Mouse (Mus musculus) cerebellum, postnatal 4 days (tissue): ENCODE measurements at regions not wholly inside any gene's neighbourhood (a gene's known extent, or its start where the extent isn't known, plus 50 kb on each side); places are given as distances from the start of the nearest gene placed in this dataset.

Source experiments
- DNase-seq, 2 experiments: peaks; one replicate each; pipeline ENCODE4 v3.0.0; 2022; ENCODE audit warnings: low spot score in 2 of 2, mixed read lengths in 1 of 2

DNA sequence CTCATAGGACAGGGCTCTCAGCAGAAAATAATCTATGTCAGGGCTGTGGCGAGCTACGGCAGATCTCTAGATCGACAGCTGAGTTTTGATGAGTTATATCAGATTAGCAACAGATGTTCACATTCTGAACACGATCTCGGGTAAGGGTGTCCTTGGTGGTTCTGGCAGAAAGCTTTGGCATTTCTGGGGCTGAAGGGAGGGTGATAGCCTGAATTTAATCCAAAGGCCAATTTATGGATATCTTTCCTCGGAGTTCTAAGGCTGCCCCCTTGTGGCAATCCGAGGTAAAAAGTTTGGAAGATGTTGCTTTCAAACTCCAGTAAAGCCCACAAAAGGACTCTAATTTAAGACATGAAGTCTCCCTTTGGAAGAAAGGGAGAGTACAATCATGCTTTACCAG, 101.3 kb upstream of the Luzp2 start:
- DNase-seq, result peak; percentile 58 to 77

DNA sequence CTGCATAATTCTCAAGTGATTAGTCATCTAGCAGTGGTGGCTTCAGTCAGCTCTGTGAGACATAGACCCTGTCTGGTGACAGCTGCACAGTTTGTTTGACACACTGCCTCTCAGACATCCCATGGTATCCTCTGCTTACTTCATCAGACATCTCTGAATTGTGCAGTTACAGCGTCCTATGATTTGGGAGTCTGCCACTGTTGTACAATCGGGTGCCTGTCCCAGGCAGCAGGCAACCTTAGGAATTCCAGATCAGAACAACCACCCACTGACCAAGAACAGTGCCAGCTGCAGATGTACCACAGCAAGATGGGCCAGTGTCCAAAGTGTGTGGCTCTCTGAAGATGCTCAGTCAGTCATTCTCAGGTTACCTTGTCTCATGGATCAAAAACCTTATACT, 100.4 kb upstream of the Luzp2 start:
- peak in 1 of 2 experiments; percentile 3 for DNase-seq

DNA sequence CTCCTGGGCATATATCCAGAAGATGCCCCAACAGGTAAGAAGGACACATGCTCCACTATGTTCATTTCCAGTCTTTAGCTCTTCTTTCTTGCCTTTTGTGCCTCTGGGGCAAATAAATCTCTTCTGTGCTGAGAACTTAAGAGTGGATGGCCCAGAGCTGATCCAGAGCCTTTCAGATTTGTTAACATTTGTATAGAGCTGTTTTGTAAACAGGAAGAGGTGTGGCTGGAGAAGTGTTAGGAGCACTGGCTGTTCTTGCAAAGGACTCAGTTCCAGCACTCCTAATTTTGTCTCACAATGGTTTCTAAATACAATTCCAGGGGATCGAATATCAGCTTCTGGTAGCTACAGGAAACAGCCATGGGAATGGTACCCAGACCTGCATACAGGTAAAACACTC, 68.0 kb upstream of the Luzp2 start:
- no peak for DNase-seq

DNA sequence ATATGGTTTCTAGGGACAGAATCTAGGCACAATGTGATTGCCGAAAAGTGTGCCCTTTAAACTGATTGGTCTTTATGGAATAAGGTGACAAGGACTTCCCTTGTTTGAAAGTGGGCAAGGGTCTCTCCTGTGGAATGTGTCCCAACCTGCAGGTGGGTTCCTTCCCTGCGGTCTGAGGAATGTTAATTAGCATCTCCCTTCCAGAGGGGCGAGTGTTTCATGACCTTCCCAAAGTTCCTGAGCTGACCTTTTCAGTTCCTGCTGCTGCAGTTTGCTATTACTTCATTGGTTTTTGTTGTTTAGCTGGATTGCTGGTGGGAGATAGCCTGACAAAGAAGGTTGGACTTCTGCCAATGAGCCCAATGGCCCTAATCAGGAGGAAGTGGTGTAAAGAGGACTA, 66.6 kb upstream of the Luzp2 start:
- no peak for DNase-seq

DNA sequence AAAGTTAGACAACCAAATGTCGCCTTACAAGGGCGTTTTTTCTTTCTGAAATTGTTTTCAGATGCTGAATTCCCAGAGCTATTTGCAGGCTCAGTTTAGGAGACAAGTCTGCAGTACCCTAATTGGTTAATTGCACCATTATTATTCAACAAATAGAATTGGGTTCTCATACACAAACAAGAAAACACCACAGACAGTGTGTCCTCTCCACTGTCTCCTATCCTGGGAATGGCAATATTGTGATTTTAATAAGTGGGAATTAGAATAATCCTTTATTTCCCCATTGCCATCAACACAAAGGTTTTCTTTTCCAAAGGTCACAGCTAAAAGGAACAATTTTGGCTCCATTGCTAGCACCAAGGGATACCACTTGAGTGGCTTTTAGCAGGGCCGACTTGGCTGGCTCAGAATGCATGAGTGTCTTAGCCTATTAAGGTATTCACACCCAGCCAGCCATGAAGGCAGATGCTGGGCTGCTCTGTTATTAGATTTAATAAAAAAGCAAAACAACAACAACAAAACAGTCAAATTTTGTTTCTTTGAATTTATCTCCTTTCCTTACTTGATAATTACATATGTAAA, 53.3 kb upstream of the Luzp2 start:
- DNase-seq, result peak in 1 of 2 experiments; percentile 45

DNA sequence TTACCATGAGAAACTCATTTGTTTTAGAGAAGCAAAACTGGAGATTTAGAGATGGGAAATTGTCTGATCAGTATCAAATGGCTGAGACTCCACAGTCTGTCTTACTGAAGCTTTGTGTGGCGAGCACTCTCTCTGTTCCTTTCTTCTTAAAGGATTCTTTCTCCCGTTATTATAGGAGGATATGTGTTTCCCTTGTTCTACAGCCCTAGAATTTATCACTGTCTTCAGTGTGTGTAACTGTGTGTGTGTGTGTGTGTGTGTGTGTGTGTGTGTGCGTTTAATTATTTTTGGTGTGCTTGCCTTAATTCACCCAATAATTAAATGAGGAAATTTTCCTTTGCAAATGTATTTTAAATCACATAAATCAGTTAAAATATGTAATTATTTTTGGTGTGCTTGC, 52.7 kb upstream of the Luzp2 start:
- no peak for DNase-seq

DNA sequence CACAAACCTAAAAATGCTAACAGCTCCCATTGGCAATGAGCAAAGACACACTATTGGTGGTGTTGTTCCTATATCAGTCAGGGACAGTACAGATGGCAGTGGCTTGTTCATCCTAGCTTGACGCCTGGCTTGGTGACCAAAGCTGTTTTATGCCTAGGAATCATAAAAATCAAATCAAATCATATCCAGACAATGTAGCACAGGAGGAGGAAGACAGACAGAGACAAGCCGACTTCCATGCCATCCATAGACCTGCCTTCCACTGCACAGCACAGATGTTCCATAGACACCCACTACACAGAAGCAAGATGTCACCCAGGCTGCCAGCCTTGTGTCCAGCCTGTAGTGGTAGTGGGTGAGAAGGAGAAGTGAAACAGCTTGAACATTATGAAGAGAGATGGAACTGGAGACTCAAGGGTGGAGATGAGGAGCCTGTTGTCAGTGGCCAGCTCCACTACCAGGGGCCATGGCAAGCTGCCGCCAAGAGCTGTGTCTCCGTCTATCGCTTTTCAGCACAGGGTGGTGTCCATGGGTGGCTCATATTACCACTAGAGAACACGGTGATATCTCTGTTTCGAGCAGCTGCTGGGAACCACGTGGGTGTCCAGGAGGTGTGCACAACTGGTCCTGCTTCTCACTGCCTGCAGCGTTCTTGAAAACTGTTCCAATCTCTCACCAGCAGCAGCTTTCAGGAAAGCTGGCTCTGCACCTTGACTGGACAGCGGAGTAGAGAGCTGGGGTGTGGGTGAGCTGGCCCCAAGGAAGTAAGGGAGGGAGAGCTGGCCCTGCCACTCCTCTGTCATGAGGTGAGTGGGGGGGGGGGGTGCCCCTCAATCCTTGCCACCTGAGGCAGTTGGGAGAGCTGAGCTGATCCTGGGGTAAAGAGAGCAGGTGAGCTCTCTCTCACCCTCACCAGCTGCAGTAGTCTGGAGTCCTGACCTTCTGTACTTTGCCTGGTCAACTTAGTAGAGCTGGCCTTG, 51.5 kb upstream of the Luzp2 start:
- DNase-seq, result peak in 1 of 2 experiments; percentile 27
